Mouse (Mus musculus) thymus, postnatal 14 days (tissue): ENCODE results near the gene Spata13.
A peak's percentile ranks its signal among the peaks of the same experiment; 100 is the strongest.

Experiments
- DNase-seq: peaks from one replicate; pipeline ENCODE4 v3.0.0; 2021

Spata13 gene

DNA sequence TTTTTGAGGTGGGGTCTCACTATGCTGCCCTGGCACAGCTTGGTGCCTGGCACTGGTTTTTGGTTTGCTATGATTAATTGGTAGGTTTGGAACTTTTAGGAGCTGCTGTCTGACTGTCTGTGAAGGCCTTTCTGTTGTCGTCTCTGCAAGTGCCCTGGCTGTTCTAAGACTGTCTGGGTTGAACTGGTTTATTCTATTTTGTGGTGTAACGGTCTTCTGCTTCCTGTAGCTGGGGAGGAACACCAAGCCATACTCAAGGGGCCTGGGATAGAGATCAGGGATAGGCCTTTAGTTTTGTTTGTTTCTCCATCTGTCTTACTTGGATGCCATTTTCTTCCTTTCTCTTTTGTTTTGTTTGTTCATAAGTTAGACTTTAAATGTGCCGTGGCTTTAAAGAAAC lies 88.1 kb downstream of the Spata13 start:
- DNase-seq, result no peak

DNA sequence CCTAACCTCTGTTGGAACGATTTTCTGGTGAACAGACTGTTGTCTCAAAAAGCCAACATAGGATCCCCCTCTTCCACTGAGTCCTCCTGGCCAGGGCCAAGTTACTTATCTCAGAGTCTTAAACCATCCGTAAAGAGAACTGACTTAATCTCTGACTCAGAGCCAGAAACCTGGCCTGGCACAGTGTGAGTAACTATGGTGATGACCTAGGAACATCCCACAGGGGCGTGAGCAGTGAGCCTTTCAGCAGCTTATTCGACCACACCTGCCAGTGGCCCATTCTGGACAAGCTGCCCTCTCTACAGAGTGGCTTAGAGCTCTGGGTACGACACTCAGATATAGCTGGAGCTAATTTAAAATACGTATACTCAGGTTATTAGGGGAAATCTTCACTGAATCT lies 92.3 kb downstream of the Spata13 start:
- DNase-seq, result no peak

- peak; percentile 54 for DNase-seq
Observed at GRCm38 (mm10) chr14:60727130-60727529, 93.3 kb downstream of the Spata13 start.

DNA sequence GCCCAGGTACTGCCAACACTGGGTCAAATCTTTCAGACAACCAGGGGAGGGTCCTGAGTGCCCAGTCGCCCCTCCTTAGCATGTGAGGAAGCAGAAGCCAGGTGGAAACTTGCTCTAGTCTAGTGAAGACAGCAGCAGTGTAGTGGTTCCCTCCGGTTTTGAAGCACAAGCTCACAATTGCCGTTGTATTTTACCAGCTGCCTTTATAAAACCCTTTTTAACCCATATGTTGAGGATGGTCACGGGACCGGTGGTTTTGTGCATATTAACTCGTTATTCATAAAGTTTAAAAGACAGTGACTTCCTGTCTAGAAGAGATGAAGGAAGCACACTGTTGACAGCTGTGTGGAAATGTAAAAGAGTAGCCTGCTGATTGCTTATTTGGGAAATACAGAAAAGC lies 98.3 kb downstream of the Spata13 start:
- DNase-seq, result peak; percentile 49

- peak; percentile 55 for DNase-seq
Observed at GRCm38 (mm10) chr14:60732787-60733186, 99.0 kb downstream of the Spata13 start.

- no peak for DNase-seq
Observed at GRCm38 (mm10) chr14:60733706-60734105, 99.9 kb downstream of the Spata13 start.

- DNase-seq, result no peak
Observed at GRCm38 (mm10) chr14:60735206-60735605, 101.4 kb downstream of the Spata13 start.

- DNase-seq, result no peak
Observed at GRCm38 (mm10) chr14:60735848-60736547, 102.2 kb downstream of the Spata13 start.

GRCm38 (mm10) chr14:60736591-60737192 lies 102.9 kb downstream of the Spata13 start:
- peak; percentile 84 for DNase-seq

DNA sequence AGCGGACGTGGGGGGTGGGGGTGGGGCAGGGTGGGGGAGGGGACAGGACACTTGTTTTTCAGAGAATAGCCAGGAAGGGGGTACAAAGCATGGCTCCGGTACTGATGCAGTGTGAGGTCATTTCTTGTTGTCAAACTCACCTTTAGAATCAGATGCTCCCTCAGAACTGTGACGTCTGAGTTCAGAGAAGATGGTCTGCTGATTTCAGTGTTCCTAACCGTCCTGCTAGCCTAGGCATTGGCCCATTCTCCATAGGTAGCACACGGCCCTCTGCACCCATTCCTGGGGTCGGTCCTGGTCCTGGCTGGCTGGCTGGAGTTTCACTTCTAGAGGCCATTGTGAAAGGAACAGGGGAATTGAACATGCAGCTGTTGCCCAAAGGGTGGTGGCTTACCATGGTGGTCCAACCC lies 103.4 kb downstream of the Spata13 start:
- no peak for DNase-seq

DNA sequence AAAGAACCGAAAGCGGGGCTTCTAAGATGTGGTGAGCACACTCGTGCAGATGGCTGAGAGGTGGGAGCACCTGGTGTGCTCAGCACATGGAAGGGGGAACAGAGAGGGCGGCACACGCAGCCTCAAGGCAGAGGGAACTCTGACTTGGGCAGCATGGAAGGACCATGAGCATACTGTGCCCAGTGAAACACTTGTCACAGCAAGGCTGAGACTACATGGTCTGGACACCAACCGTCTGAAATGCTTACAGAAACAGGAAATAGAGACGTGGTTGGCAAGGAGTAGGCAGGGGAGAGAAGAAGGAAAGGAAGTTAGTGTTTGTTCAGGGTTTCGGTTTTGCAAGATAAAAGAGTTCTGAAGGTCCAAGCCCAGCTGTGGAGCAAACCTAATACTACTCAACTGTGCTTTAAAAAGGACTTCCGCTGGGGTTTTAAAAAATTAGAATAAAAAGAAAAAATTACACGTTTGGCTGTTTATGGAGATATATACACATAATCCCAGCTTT lies 104.7 kb downstream of the Spata13 start:
- DNase-seq, result peak; percentile 62

DNA sequence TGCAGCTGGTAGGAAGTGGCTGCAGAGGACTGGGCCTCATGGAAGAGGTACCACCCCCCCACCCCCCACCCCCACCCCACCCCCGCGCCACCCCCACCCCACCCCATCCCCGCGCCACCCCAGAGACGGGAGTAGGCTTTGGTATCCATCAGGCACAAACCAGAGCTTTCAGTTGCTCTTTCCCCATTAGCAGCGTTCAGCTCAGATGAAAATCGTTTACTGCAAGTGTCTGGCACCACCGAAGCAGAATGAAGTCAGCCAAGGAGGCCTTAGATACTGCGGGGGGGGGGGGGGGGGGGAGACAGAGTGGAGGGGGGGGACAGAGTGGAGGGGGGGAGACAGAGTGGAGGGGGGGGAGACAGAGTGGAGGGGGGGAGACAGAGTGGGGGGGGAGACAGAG lies 105.4 kb downstream of the Spata13 start:
- DNase-seq, result no peak

DNA sequence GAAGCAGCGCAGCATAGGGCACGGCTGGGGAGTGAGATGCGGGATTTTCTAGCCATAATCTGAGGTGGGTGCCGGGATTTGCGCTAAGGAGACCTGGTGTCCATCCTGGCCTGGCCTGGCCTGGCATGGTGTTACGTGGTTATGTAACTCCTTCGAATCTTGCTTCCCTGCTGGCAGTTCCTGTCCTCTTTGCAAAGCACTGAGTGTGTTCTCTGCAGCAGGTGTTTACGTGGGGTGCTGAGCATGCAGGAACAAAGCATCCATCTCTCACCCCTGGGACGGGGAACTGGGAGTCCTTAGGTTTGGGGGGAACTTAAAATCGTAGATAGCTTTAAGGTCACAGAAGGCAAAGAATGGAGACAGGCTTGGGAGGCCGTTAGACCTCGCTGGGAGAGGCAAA lies 105.8 kb downstream of the Spata13 start:
- peak; percentile 52 for DNase-seq

DNA sequence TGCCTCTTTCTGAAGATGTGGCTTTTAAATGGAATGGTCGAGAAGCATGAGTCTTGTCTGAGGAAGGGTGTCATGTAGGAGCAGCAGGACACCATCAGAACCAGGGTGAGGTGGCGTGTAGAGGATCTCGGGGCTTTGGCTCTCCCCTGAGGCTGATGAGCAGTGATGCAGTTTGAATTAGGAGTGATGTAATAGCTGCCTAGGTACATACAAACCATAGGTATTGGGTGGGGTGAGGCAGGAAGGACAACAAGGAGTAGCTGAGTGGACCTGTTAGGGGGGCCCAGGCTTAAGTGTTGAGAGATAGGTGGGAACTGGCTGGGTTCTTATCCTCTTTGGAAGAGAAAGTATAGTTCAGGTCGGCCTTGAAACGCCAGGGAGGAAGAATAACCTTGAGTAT lies 106.7 kb downstream of the Spata13 start:
- no peak for DNase-seq

GRCm38 (mm10) chr14:60741033-60741432 lies 107.2 kb downstream of the Spata13 start:
- DNase-seq, result no peak

- DNase-seq, result no peak
Observed at GRCm38 (mm10) chr14:60741490-60741981, 107.7 kb downstream of the Spata13 start.

GRCm38 (mm10) chr14:60743681-60744080 lies 109.9 kb downstream of the Spata13 start:
- no peak for DNase-seq

GRCm38 (mm10) chr14:60745201-60745600 lies 111.4 kb downstream of the Spata13 start:
- no peak for DNase-seq

- no peak for DNase-seq
Observed at GRCm38 (mm10) chr14:60746141-60746540, 112.3 kb downstream of the Spata13 start.

- no peak for DNase-seq
Observed at GRCm38 (mm10) chr14:60747154-60747870, 113.5 kb downstream of the Spata13 start.

- DNase-seq, result no peak
Observed at GRCm38 (mm10) chr14:60749880-60750279, 116.1 kb downstream of the Spata13 start.

DNA sequence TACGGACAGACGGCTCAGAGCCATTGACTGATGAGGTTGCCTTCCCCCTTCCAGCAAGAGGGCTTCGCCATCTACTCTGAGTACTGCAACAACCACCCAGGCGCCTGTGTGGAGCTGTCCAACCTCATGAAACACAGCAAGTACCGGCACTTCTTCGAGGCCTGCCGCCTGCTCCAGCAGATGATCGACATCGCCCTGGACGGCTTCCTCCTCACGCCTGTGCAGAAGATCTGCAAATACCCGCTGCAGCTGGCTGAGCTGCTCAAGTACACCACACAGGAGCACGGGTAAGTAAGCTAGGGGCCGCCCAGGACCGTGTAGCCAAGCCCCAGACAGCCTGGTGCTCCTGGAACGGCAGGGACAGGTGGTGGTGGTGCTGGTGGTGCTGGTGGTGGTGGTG lies 117.8 kb downstream of the Spata13 start:
- no peak for DNase-seq

GRCm38 (mm10) chr14:60752892-60753800 lies 119.3 kb downstream of the Spata13 start:
- DNase-seq, result no peak
